Mouse (Mus musculus) MEL (cell line): ENCODE measurements around the gene Klhl36. TPM values are rescaled to one million over a fixed set of nuclear protein-coding genes. Genes with fewer than 3 reads are reported as not detected.

Source experiments
- DNase-seq: peaks from one replicate; pipeline ENCODE4 v3.0.0; 2011; ENCODE audit warnings: low read depth, low spot score
- H3K27ac ChIP-seq: 2 replicates; pipeline ENCODE4 v1.5.1; 2012; ENCODE audit warnings: low read depth, mild to moderate bottlenecking, control low read depth, low read length, moderate library complexity; ENCODE audit not compliant: control insufficient read depth
- H3K27me3 ChIP-seq, 2 experiments: fragments of 150-350 bp in 1 of 2; sonication (generic) in 1 of 2; 2 replicates each; pipeline ENCODE4 v1.6.1; 2012; ENCODE audit warnings: low read length in 2 of 2, mild to moderate bottlenecking in 2 of 2, improper control_type of control experiment in 1 of 2, moderate library complexity in 1 of 2; ENCODE audit not compliant: insufficient read depth in 2 of 2, control insufficient read depth in 1 of 2
- H3K36me3 ChIP-seq, 2 experiments: 2 replicates each; pipeline ENCODE4 v1.6.1; 2012 to 2014; ENCODE audit warnings: low read length in 2 of 2, improper control_type of control experiment in 1 of 2, inconsistent platforms in 1 of 2, mild to moderate bottlenecking in 1 of 2; ENCODE audit not compliant: insufficient read depth in 2 of 2, control insufficient read depth in 1 of 2
- H3K4me1 ChIP-seq, 2 experiments: fragments of 150-350 bp in 1 of 2; sonication (generic) in 1 of 2; 2 replicates each; pipeline ENCODE4 v1.6.1; 2012; ENCODE audit warnings: low read length in 2 of 2, improper control_type of control experiment in 1 of 2, mild to moderate bottlenecking in 1 of 2; ENCODE audit not compliant: insufficient read depth in 2 of 2, control insufficient read depth in 1 of 2
- H3K4me3 ChIP-seq, 2 experiments: fragments of 150-350 bp in 1 of 2; sonication (generic) in 1 of 2; 2 replicates each; pipeline ENCODE4 v1.5.1; 2012; ENCODE audit warnings: low read depth in 2 of 2, low read length in 2 of 2, mild to moderate bottlenecking in 2 of 2, moderate library complexity in 2 of 2, control low read depth in 1 of 2, improper control_type of control experiment in 1 of 2; ENCODE audit not compliant: control insufficient read depth in 1 of 2, insufficient read depth in 1 of 2
- H3K79me2 ChIP-seq: 2 replicates; pipeline ENCODE4 v1.6.1; 2012; ENCODE audit warnings: mild to moderate bottlenecking, low read length, moderate library complexity; ENCODE audit not compliant: control insufficient read depth, poor library complexity, insufficient read depth
- H3K9ac ChIP-seq: 2 replicates; pipeline ENCODE4 v1.6.1; 2012; ENCODE audit warnings: low read depth, mild to moderate bottlenecking, control low read depth, low read length, moderate library complexity; ENCODE audit not compliant: control insufficient read depth, poor library complexity, severe bottlenecking
- H3K9me3 ChIP-seq: fragments of 150-350 bp; sonication (generic); replicated peaks from 2 replicates; pipeline ENCODE4 v1.6.1; 2012; ENCODE audit warnings: mild to moderate bottlenecking, low read length, improper control_type of control experiment, moderate library complexity; ENCODE audit not compliant: insufficient read depth
- CTCF ChIP-seq, 3 experiments: IDR thresholded peaks in 2 of 3; conservative IDR thresholded peaks in 1 of 3; 2 replicates each; pipeline ENCODE4 v1.5.1; 2011 to 2012; ENCODE audit warnings: low read length in 3 of 3, low read depth in 2 of 3, mild to moderate bottlenecking in 2 of 3, improper control_type of control experiment in 1 of 3, inconsistent platforms in 1 of 3, mixed read lengths in 1 of 3, moderate library complexity in 1 of 3; ENCODE audit not compliant: control insufficient read depth in 1 of 3, insufficient read depth in 1 of 3, poor library complexity in 1 of 3, severe bottlenecking in 1 of 3
- E2F4 ChIP-seq: IDR thresholded peaks from 2 replicates; pipeline ENCODE4 v1.6.1; 2011; ENCODE audit warnings: low read depth, low read length, improper control_type of control experiment, borderline replicate concordance
- EP300 ChIP-seq, 2 experiments: IDR thresholded peaks; 2 replicates each; pipeline ENCODE4 v1.6.1; 2011; ENCODE audit warnings: improper control_type of control experiment in 2 of 2, low read length in 2 of 2, low read depth in 1 of 2, mild to moderate bottlenecking in 1 of 2
- GABPA ChIP-seq: IDR thresholded peaks from 2 replicates; pipeline ENCODE4 v1.6.1; 2012; ENCODE audit warnings: low read depth, mild to moderate bottlenecking, inconsistent platforms, low read length, improper control_type of control experiment, moderate library complexity
- JUND ChIP-seq: IDR thresholded peaks from 2 replicates; pipeline ENCODE4 v1.6.1; 2011; ENCODE audit warnings: low read depth, mild to moderate bottlenecking, improper control_type of control experiment, low read length
- POLR2AphosphoS5 ChIP-seq: IDR thresholded peaks from 2 replicates; pipeline ENCODE4 v1.6.1; 2012; ENCODE audit warnings: low read depth, borderline replicate concordance, mild to moderate bottlenecking, inconsistent platforms, low read length, moderate library complexity, mixed read lengths
- RAD21 ChIP-seq: IDR thresholded peaks from 2 replicates; pipeline ENCODE4 v1.6.1; 2011; ENCODE audit warnings: mild to moderate bottlenecking, low read depth, low read length, improper control_type of control experiment
- RCOR1 ChIP-seq: IDR thresholded peaks from 2 replicates; pipeline ENCODE4 v1.6.1; 2012; ENCODE audit warnings: low read depth, mild to moderate bottlenecking, inconsistent platforms, low read length, improper control_type of control experiment
- SIN3A ChIP-seq: IDR thresholded peaks from 2 replicates; pipeline ENCODE4 v1.6.1; 2012; ENCODE audit warnings: low read length, improper control_type of control experiment, inconsistent platforms
- SMC3 ChIP-seq: IDR thresholded peaks from 2 replicates; pipeline ENCODE4 v1.6.1; 2011; ENCODE audit warnings: low read depth, low read length, improper control_type of control experiment
- ZC3H11A ChIP-seq: IDR thresholded peaks from 2 replicates; pipeline ENCODE4 v1.6.1; 2012; ENCODE audit warnings: low read depth, mild to moderate bottlenecking, inconsistent platforms, low read length, improper control_type of control experiment
- ZMIZ1 ChIP-seq: IDR thresholded peaks from 2 replicates; pipeline ENCODE4 v1.6.1; 2012; ENCODE audit warnings: low read depth, mild to moderate bottlenecking, inconsistent platforms, low read length, improper control_type of control experiment, moderate library complexity
- polyA plus RNA-seq, 2 experiments: library from polyadenylated mRNA; stranded (reverse) in 1 of 2; unstranded in 1 of 2; fragments of >175 nt in 1 of 2; fragments of >200 nt in 1 of 2; gene quantifications; 2 replicates each; pipeline versions ENCODE4 v1.2.1 to v1.2.4; 2012; ENCODE audit warnings: low replicate concordance in 2 of 2, low read depth in 1 of 2; ENCODE audit not compliant: insufficient read length in 2 of 2, insufficient read depth in 1 of 2, missing spikeins in 1 of 2
- total RNA-seq: library from RNA; depleted of rRNA; stranded (reverse); fragments of 300-350 nt; gene quantifications from 2 replicates; pipeline ENCODE4 v1.2.3, GENCODE M21; 2012

Klhl36 gene
- total and polyA plus RNA-seq, 3 experiments: 4.6 to 6.6 TPM; not detected in 1

- H3K9me3 ChIP-seq: no peaks in the 10 kb centered on the region
- no peaks in the 10 kb centered on the region for H3K36me3 ChIP-seq
- H3K79me2 ChIP-seq: no peaks in the 10 kb centered on the region
- no peaks in the 10 kb centered on the region for H3K4me1 ChIP-seq
- no peak for TF ChIP-seq ZC3H11A
- no peak for TF ChIP-seq RAD21
- no peak for TF ChIP-seq SMC3
- TF ChIP-seq GABPA: no peak
- no peak for TF ChIP-seq JUND
- TF ChIP-seq SIN3A: no peak
- no peak for DNase-seq
- H3K27ac ChIP-seq: no peak overlapping the region
- H3K27me3 ChIP-seq: peaks cover 5 to 13% of the 10 kb centered on the region in 2 experiments; a peak in 3 of 4 replicates
- H3K4me3 ChIP-seq: no peak overlapping the region
- H3K9ac ChIP-seq: no peak overlapping the region
Observed at GRCm38 (mm10) chr8:119897069-119897468, 35.0 kb downstream of the Klhl36 start.

- Histone ChIP-seq H3K27me3 (peaks cover 5 to 15% of the 10 kb centered on the region in 2 experiments; a peak in 3 of 4 replicates), H3K36me3 (no peaks in the 10 kb centered on the region), H3K9me3 (no peaks in the 10 kb centered on the region), H3K27ac (no peak overlapping the region), H3K4me1 (no peaks in the 10 kb centered on the region), H3K4me3 (no peak overlapping the region)
- DNase-seq: no peak
- TF ChIP-seq EP300 (IDR thresholded peaks at IDR 0.05; ENCODE audit: low read depth in 1 of 2, low read length in 2 of 2) (no peak), RCOR1 (no peak), SIN3A (no peak)
- TF ChIP-seq, all 39 proteins: peak for 0
- H3K9ac ChIP-seq: no peak overlapping the region
- no peaks in the 10 kb centered on the region for H3K79me2 ChIP-seq
Observed at GRCm38 (mm10) chr8:119897933-119898332, 35.9 kb downstream of the Klhl36 start.

- Histone ChIP-seq H3K79me2 (no peaks in the 10 kb centered on the region), H3K9me3 (no peaks in the 10 kb centered on the region), H3K27me3 (peaks cover 5 to 15% of the 10 kb centered on the region in 2 experiments), H3K4me1 (no peaks in the 10 kb centered on the region), H3K9ac (no peak overlapping the region), H3K36me3 (no peaks in the 10 kb centered on the region), H3K27ac (no peak overlapping the region), H3K4me3 (no peak overlapping the region)
- TF ChIP-seq E2F4 (no peak), POLR2AphosphoS5 (no peak), CTCF (IDR thresholded peaks at IDR 0.05 in 2 of 3, conservative IDR thresholded peaks at IDR 0.05 in 1 of 3; ENCODE audit: control insufficient read depth in 1 of 3, insufficient read depth in 1 of 3, low read depth in 2 of 3, low read length in 3 of 3, poor library complexity in 1 of 3, severe bottlenecking in 1 of 3) (no peak), RCOR1 (no peak), ZMIZ1 (no peak)
- DNase-seq: no peak
Observed at GRCm38 (mm10) chr8:119901349-119901748, 39.3 kb downstream of the Klhl36 start.
